Mouse (Mus musculus): ENCODE results near the gene Atp5j.

GRCm38 (mm10) chr16:84875718-84876035 lies 40.3 kb upstream of the Atp5j start:
- TF ChIP-seq POLR2A (IDR thresholded peaks at IDR 0.05; ENCODE audit: insufficient read length, low read depth) = no peak
- TF ChIP-seq CEBPB (IDR thresholded peaks at IDR 0.05; ENCODE audit: insufficient read depth, poor library complexity, severe bottlenecking) = no peak
- TF ChIP-seq REST (IDR thresholded peaks at IDR 0.05; ENCODE audit: insufficient read depth, insufficient read length) = no peak
- TF ChIP-seq MYOD1 (IDR thresholded peaks at IDR 0.05; ENCODE audit: control insufficient read depth in 1 of 3, insufficient read length in 2 of 3, low read depth in 2 of 3) = no peak
- no peak for TF ChIP-seq POLR2AphosphoS2 (IDR thresholded peaks at IDR 0.05; ENCODE audit: insufficient read length, low read depth)
- TF ChIP-seq TCF12 (IDR thresholded peaks at IDR 0.05; ENCODE audit: insufficient read depth, poor library complexity, severe bottlenecking) = no peak
- TF ChIP-seq TCF3 (IDR thresholded peaks at IDR 0.05; ENCODE audit: insufficient read length, low read depth) = no peak
- TF ChIP-seq USF1 (IDR thresholded peaks at IDR 0.05; ENCODE audit: low read depth) = no peak
- no peak for TF ChIP-seq MAX (IDR thresholded peaks at IDR 0.05; ENCODE audit: low read depth)
- TF ChIP-seq E2F4 (IDR thresholded peaks at IDR 0.05; ENCODE audit: insufficient read depth) = no peak
- TF ChIP-seq SRF (IDR thresholded peaks at IDR 0.05; ENCODE audit: control insufficient read depth, insufficient read length, low read depth) = no peak

Data from myocyte (in vitro differentiated cells).